Mouse (Mus musculus) midbrain, embryonic 11.5 days (tissue): Measurements from ENCODE around the gene Sstr5. TPM values are rescaled to one million over a fixed set of nuclear protein-coding genes. Genes with fewer than 3 reads are reported as not detected.

Source experiments
- ATAC-seq: fragments of 200-750 bp; cut with Nextera tagmentation; 2 replicates; pipeline ENCODE4 v1.8.0; 2017; ENCODE audit warnings: moderate TSS enrichment, moderate library complexity; ENCODE audit not compliant: low FRiP score
- DNase-seq: peaks from one replicate; pipeline ENCODE4 v3.0.0; 2015; ENCODE audit warnings: low spot score; ENCODE audit errors: missing footprints
- H3K27ac ChIP-seq: fragments of 300-500 bp; sonication (generic); 2 replicates; pipeline ENCODE4 v1.5.1; 2014; ENCODE audit warnings: low read depth, low read length
- H3K27me3 ChIP-seq: fragments of 300-500 bp; sonication (generic); 2 replicates; pipeline ENCODE4 v1.6.1; 2014; ENCODE audit warnings: mild to moderate bottlenecking, low read length, moderate library complexity, mixed read lengths; ENCODE audit not compliant: control insufficient read depth, insufficient read depth
- H3K36me3 ChIP-seq: fragments of 300-500 bp; sonication (generic); 2 replicates; pipeline ENCODE4 v1.6.1; 2014; ENCODE audit warnings: mild to moderate bottlenecking, low read length, moderate library complexity, mixed read lengths; ENCODE audit not compliant: control insufficient read depth, insufficient read depth
- H3K4me1 ChIP-seq: fragments of 300-500 bp; sonication (generic); 2 replicates; pipeline ENCODE4 v1.6.1; 2014; ENCODE audit warnings: low read length; ENCODE audit not compliant: control insufficient read depth, insufficient read depth
- H3K4me2 ChIP-seq: fragments of 300-500 bp; sonication (generic); 2 replicates; pipeline ENCODE4 v1.6.1; 2014; ENCODE audit warnings: mild to moderate bottlenecking, moderate library complexity
- H3K4me3 ChIP-seq: fragments of 300-500 bp; sonication (generic); 2 replicates; pipeline ENCODE4 v1.5.1; 2014; ENCODE audit warnings: low read depth, low read length
- H3K9ac ChIP-seq: fragments of 300-500 bp; sonication (generic); 2 replicates; pipeline ENCODE4 v1.6.1; 2014; ENCODE audit warnings: low read length
- H3K9me3 ChIP-seq: fragments of 300-500 bp; sonication (generic); 2 replicates; pipeline ENCODE4 v1.6.1; 2016; ENCODE audit warnings: low read length; ENCODE audit not compliant: control insufficient read depth
- WGBS: fragments of 180-500 bp; shearing (Covaris S2); extraction: QIAGEN DNeasy Blood & Tissue Kit; methylation state at CpG from one replicate; pipeline ENCODE4 v1.1.7; 2014; 5-methylcytosine and 5-hydroxymethylcytosine counted together
- polyA plus RNA-seq: library from polyadenylated mRNA; unstranded; fragments of >200 nt; fragmentation: Nextera tagmentation; extraction: Ambion mirVana; gene quantifications from 2 replicates; pipeline ENCODE4 v1.2.1, GENCODE M21; 2014

The Sstr5 gene
- polyA plus RNA-seq, 1 experiment from 2014 or later, result not detected

- H3K27ac ChIP-seq, result no peak overlapping the region
- no peak for ATAC-seq
- H3K4me1 ChIP-seq, result no peaks in the 10 kb centered on the region
- H3K36me3 ChIP-seq, result no peaks in the 10 kb centered on the region
- H3K9me3 ChIP-seq, result no peaks in the 10 kb centered on the region
- H3K27me3 ChIP-seq, result no peaks in the 10 kb centered on the region
- no peak overlapping the region for H3K4me2 ChIP-seq
- 45% methylated on average over 5 of the region's 5 CpGs for WGBS
- no peak overlapping the region for H3K4me3 ChIP-seq
- peak; percentile 12 for DNase-seq
- H3K9ac ChIP-seq, result no peak overlapping the region
Observed at GRCm38 (mm10) chr17:25516315-25516714, 19.2 kb upstream of the Sstr5 start.

GRCm38 (mm10) chr17:25514055-25514454, 17.0 kb upstream of the Sstr5 start:
- no peak overlapping the region for H3K4me3 ChIP-seq
- H3K27me3 ChIP-seq, result no peaks in the 10 kb centered on the region
- no peaks in the 10 kb centered on the region for H3K36me3 ChIP-seq
- DNase-seq (peak; percentile 44), ATAC-seq (no peak)
- 81% methylated on average over 2 of the region's 2 CpGs for WGBS
- H3K27ac ChIP-seq, result no peak overlapping the region
- H3K4me2 ChIP-seq, result no peak overlapping the region
- H3K9me3 ChIP-seq, result no peaks in the 10 kb centered on the region
- no peaks in the 10 kb centered on the region for H3K4me1 ChIP-seq
- H3K9ac ChIP-seq, result no peak overlapping the region

GRCm38 (mm10) chr17:25511876-25512275, 14.8 kb upstream of the Sstr5 start:
- H3K27ac ChIP-seq, result no peak overlapping the region
- H3K4me2 ChIP-seq, result no peak overlapping the region
- H3K4me3 ChIP-seq, result no peak overlapping the region
- H3K9ac ChIP-seq, result no peak overlapping the region
- ATAC-seq, result no peak
- WGBS, result 88% methylated on average over 3 of the region's 3 CpGs
- no peaks in the 10 kb centered on the region for H3K4me1 ChIP-seq
- no peaks in the 10 kb centered on the region for H3K36me3 ChIP-seq
- no peaks in the 10 kb centered on the region for H3K27me3 ChIP-seq
- no peaks in the 10 kb centered on the region for H3K9me3 ChIP-seq
- DNase-seq, result no peak

- Histone ChIP-seq H3K9ac (no peak overlapping the region), H3K9me3 (no peaks in the 10 kb centered on the region), H3K4me2 (no peak overlapping the region), H3K27ac (no peak overlapping the region), H3K4me1 (no peaks in the 10 kb centered on the region), H3K36me3 (no peaks in the 10 kb centered on the region), H3K27me3 (no peaks in the 10 kb centered on the region), H3K4me3 (no peak overlapping the region)
- DNase-seq (peak; percentile 23), ATAC-seq (no peak)
- 82% methylated on average over 10 of the region's 10 CpGs for WGBS
Observed at GRCm38 (mm10) chr17:25510074-25510830, 13.2 kb upstream of the Sstr5 start.

GRCm38 (mm10) chr17:25508860-25509577, 11.9 kb upstream of the Sstr5 start:
- no peaks in the 10 kb centered on the region for H3K27me3 ChIP-seq
- no peak overlapping the region for H3K27ac ChIP-seq
- no peak overlapping the region for H3K4me3 ChIP-seq
- no peaks in the 10 kb centered on the region for H3K36me3 ChIP-seq
- WGBS, result 62% methylated on average over 7 of the region's 7 CpGs
- H3K9me3 ChIP-seq, result no peaks in the 10 kb centered on the region
- no peak for ATAC-seq
- H3K4me2 ChIP-seq, result no peak overlapping the region
- DNase-seq, result peak; percentile 97
- no peak overlapping the region for H3K9ac ChIP-seq
- H3K4me1 ChIP-seq, result no peaks in the 10 kb centered on the region

GRCm38 (mm10) chr17:25507799-25508198, 10.7 kb upstream of the Sstr5 start:
- Histone ChIP-seq H3K9ac (no peak overlapping the region), H3K4me3 (no peak overlapping the region), H3K36me3 (no peaks in the 10 kb centered on the region), H3K9me3 (no peaks in the 10 kb centered on the region), H3K27ac (no peak overlapping the region), H3K4me2 (no peak overlapping the region), H3K4me1 (no peaks in the 10 kb centered on the region), H3K27me3 (no peaks in the 10 kb centered on the region)
- WGBS, result 33% methylated on average over 3 of the region's 3 CpGs
- DNase-seq (peak; percentile 96), ATAC-seq (peak; percentile 69; the same call in 1 of the 2 replicates)

GRCm38 (mm10) chr17:25502599-25502998, 5.5 kb upstream of the Sstr5 start:
- no peaks in the 10 kb centered on the region for H3K36me3 ChIP-seq
- no peak overlapping the region for H3K4me3 ChIP-seq
- H3K4me2 ChIP-seq, result no peak overlapping the region
- WGBS, result 87% methylated on average over 4 of the region's 4 CpGs
- no peaks in the 10 kb centered on the region for H3K4me1 ChIP-seq
- peaks cover 1% of the 10 kb centered on the region; the same call in 1 of the 2 replicates for H3K27me3 ChIP-seq
- no peak for DNase-seq
- no peak for ATAC-seq
- no peaks in the 10 kb centered on the region for H3K9me3 ChIP-seq
- H3K9ac ChIP-seq, result no peak overlapping the region
- no peak overlapping the region for H3K27ac ChIP-seq

- Histone ChIP-seq H3K4me3 (no peak overlapping the region), H3K27me3 (no peaks in the 10 kb centered on the region), H3K9me3 (no peaks in the 10 kb centered on the region), H3K36me3 (no peaks in the 10 kb centered on the region), H3K4me1 (no peaks in the 10 kb centered on the region), H3K27ac (no peak overlapping the region), H3K4me2 (no peak overlapping the region), H3K9ac (no peak overlapping the region)
- DNase-seq (no peak), ATAC-seq (no peak)
- WGBS, result 93% methylated on average over 6 of the region's 6 CpGs
Observed at GRCm38 (mm10) chr17:25482092-25482491, 15.0 kb downstream of the Sstr5 start.

GRCm38 (mm10) chr17:25480820-25481219, 16.3 kb downstream of the Sstr5 start:
- no peak for ATAC-seq
- no peak overlapping the region for H3K27ac ChIP-seq
- H3K4me2 ChIP-seq, result no peak overlapping the region
- DNase-seq, result no peak
- H3K9me3 ChIP-seq, result no peaks in the 10 kb centered on the region
- no peak overlapping the region for H3K9ac ChIP-seq
- no peaks in the 10 kb centered on the region for H3K36me3 ChIP-seq
- no peak overlapping the region for H3K4me3 ChIP-seq
- 78% methylated on average over 4 of the region's 4 CpGs for WGBS
- H3K4me1 ChIP-seq, result no peaks in the 10 kb centered on the region
- H3K27me3 ChIP-seq, result no peaks in the 10 kb centered on the region; the same call in 1 of the 2 replicates
